Mouse (Mus musculus) stomach, postnatal 0 days (tissue): ENCODE measurements around the gene Birc3. TPM values are rescaled to one million over a fixed set of nuclear protein-coding genes. Genes with fewer than 3 reads are reported as not detected.
A peak's percentile ranks its signal among the peaks of the same experiment; 100 is the strongest.

ENCODE experiments used
- ATAC-seq: fragments of 200-750 bp; cut with Nextera tagmentation; 2 replicates; pipeline ENCODE4 v1.8.0; 2017; ENCODE audit not compliant: low FRiP score, low TSS enrichment
- DNase-seq: peaks from one replicate; pipeline ENCODE4 v3.0.0-alpha.2; 2016; ENCODE audit warnings: low spot score
- H3K27ac ChIP-seq: fragments of 300-500 bp; sonication (generic); replicated peaks from 2 replicates; pipeline ENCODE4 v1.5.1; 2014; ENCODE audit warnings: mild to moderate bottlenecking, control low read depth
- H3K27me3 ChIP-seq: fragments of 300-500 bp; sonication (generic); 2 replicates; pipeline ENCODE4 v1.6.1; 2014; ENCODE audit warnings: low read length; ENCODE audit not compliant: control insufficient read depth, insufficient read depth
- H3K36me3 ChIP-seq: fragments of 300-500 bp; sonication (generic); 2 replicates; pipeline ENCODE4 v1.6.1; 2014; ENCODE audit warnings: low read length, mixed read lengths; ENCODE audit not compliant: control insufficient read depth, insufficient read depth
- H3K4me1 ChIP-seq: fragments of 300-500 bp; sonication (generic); replicated peaks from 2 replicates; pipeline ENCODE4 v1.6.1; 2014; ENCODE audit warnings: antibody characterized with exemption; ENCODE audit not compliant: control insufficient read depth, insufficient read depth
- H3K4me2 ChIP-seq: fragments of 300-500 bp; sonication (generic); replicated peaks from 2 replicates; pipeline ENCODE4 v1.6.1; 2014; ENCODE audit warnings: low read depth, mild to moderate bottlenecking, control low read depth, moderate library complexity
- H3K4me3 ChIP-seq: fragments of 300-500 bp; sonication (generic); 2 replicates; pipeline ENCODE4 v1.5.1; 2014; ENCODE audit warnings: low read depth, low read length, control low read depth
- H3K9ac ChIP-seq: fragments of 300-500 bp; sonication (generic); 2 replicates; pipeline ENCODE4 v1.6.1; 2014; ENCODE audit warnings: mild to moderate bottlenecking, low read length, control low read depth, mixed read lengths
- H3K9me3 ChIP-seq: fragments of 300-500 bp; sonication (generic); 2 replicates; pipeline ENCODE4 v1.6.1; 2016; ENCODE audit warnings: low read length; ENCODE audit not compliant: control insufficient read depth
- CTCF ChIP-seq: IDR thresholded peaks from 2 replicates; pipeline ENCODE4 v1.5.1; 2016; ENCODE audit warnings: antibody characterized with exemption, low read depth, mild to moderate bottlenecking, moderate library complexity
- EP300 ChIP-seq: optimal IDR thresholded peaks from 2 replicates; pipeline ENCODE3; 2016; ENCODE audit warnings: antibody characterized with exemption
- WGBS: fragments of 180-500 bp; shearing (Covaris S2); extraction: QIAGEN DNeasy Blood & Tissue Kit; methylation state at CpG from one replicate; pipeline ENCODE4 v1.1.7; 2014; 5-methylcytosine and 5-hydroxymethylcytosine counted together
- polyA plus RNA-seq: library from polyadenylated mRNA; unstranded; fragments of >200 nt; fragmentation: Nextera tagmentation; extraction: Ambion mirVana; gene quantifications from 2 replicates; pipeline ENCODE4 v1.2.1, GENCODE M21; 2015

Birc3 gene
- polyA plus RNA-seq, 1 experiment from 2014 or later, result 5.2 TPM

- peak within 1 kb of the TSS; percentile 77 for H3K4me2 ChIP-seq
- under 1% methylated on average over 62 of the region's 68 CpGs for WGBS
- peak; percentile 99 for DNase-seq
- H3K4me3 ChIP-seq, result peak within 1 kb of the TSS; percentile 69
- peak within 1 kb of the TSS; percentile 98 for H3K27ac ChIP-seq
- peak; percentile 97 for ATAC-seq
- peak within 1 kb of the TSS; percentile 85 for H3K9ac ChIP-seq
- no peaks in the 10 kb centered on the region; the same call in 1 of the 2 replicates for H3K4me1 ChIP-seq
- H3K27me3 ChIP-seq, result no peaks in the 10 kb centered on the region
- H3K9me3 ChIP-seq, result no peaks in the 10 kb centered on the region
- TF ChIP-seq CTCF (peak; percentile 34), EP300 (no peak)
- H3K36me3 ChIP-seq, result peaks cover 6% of the 10 kb centered on the region
Observed at GRCm38 (mm10) chr9:7836905-7837805, 35.8 kb downstream of the Birc3 start, which contains the start of gene Birc2. Gene Birc2 (minus strand): TSS chr9:7837064.

GRCm38 (mm10) chr9:7836331-7836730 lies 36.7 kb downstream of the Birc3 start:
- under 1% methylated on average over 16 of the region's 16 CpGs for WGBS
- H3K36me3 ChIP-seq, result peaks cover 6% of the 10 kb centered on the region
- no peaks in the 10 kb centered on the region; the same call in 1 of the 2 replicates for H3K4me1 ChIP-seq
- DNase-seq (peak; percentile 59), ATAC-seq (0 out of 2 replicates have a peak, but pooled peaks have one; percentile 16)
- TF ChIP-seq CTCF (no peak; the same call in 1 of the 2 replicates), EP300 (no peak)
- no peaks in the 10 kb centered on the region for H3K27me3 ChIP-seq
- peak overlapping the region; percentile 69 for H3K4me3 ChIP-seq
- H3K27ac ChIP-seq, result peak overlapping the region; percentile 98
- peak overlapping the region; percentile 58 for H3K4me2 ChIP-seq
- peak overlapping the region; percentile 85 for H3K9ac ChIP-seq
- no peaks in the 10 kb centered on the region for H3K9me3 ChIP-seq

- 72% methylated on average over 1 of the region's 1 CpGs for WGBS
- Histone ChIP-seq H3K4me3 (no peak overlapping the region), H3K4me1 (no peaks in the 10 kb centered on the region; the same call in 1 of the 2 replicates), H3K9me3 (no peaks in the 10 kb centered on the region), H3K9ac (no peak overlapping the region), H3K27me3 (no peaks in the 10 kb centered on the region), H3K4me2 (no peak overlapping the region), H3K27ac (no peak overlapping the region), H3K36me3 (peaks cover 6% of the 10 kb centered on the region)
- ATAC-seq (no peak), DNase-seq (no peak)
- TF ChIP-seq EP300 (no peak), CTCF (no peak)
Observed at GRCm38 (mm10) chr9:7835302-7835701, 37.7 kb downstream of the Birc3 start.

DNA sequence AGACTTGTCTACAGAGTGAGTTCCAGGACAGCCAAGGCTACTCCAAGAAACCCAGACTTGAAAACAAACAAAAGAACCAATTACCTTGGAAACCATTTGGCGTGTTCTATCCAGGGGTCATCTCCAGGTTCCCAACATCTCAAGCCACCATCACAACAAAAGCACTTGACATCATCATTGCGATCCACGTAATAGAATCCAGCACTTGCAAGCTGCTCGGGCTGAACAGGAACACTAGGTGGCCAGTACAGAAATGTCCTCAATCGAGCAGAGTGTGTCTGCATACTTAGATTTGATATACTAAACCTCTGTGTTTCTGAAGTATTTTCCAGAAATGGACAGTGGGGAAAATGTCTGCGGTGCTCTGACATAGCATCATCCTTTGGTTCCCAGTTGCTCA lies 39.6 kb downstream of the Birc3 start:
- no peak for ATAC-seq
- no peak overlapping the region for H3K27ac ChIP-seq
- H3K36me3 ChIP-seq, result peaks cover 6% of the 10 kb centered on the region
- no peaks in the 10 kb centered on the region for H3K27me3 ChIP-seq
- H3K9me3 ChIP-seq, result no peaks in the 10 kb centered on the region
- 85% methylated on average over 6 of the region's 6 CpGs for WGBS
- TF ChIP-seq EP300 (no peak), CTCF (0 out of 2 replicates have a peak, but pooled peaks have one; percentile 9)
- peaks cover 5% of the 10 kb centered on the region for H3K4me1 ChIP-seq
- no peak overlapping the region for H3K9ac ChIP-seq
- H3K4me3 ChIP-seq, result no peak overlapping the region
- no peak overlapping the region for H3K4me2 ChIP-seq
- DNase-seq, result no peak

DNA sequence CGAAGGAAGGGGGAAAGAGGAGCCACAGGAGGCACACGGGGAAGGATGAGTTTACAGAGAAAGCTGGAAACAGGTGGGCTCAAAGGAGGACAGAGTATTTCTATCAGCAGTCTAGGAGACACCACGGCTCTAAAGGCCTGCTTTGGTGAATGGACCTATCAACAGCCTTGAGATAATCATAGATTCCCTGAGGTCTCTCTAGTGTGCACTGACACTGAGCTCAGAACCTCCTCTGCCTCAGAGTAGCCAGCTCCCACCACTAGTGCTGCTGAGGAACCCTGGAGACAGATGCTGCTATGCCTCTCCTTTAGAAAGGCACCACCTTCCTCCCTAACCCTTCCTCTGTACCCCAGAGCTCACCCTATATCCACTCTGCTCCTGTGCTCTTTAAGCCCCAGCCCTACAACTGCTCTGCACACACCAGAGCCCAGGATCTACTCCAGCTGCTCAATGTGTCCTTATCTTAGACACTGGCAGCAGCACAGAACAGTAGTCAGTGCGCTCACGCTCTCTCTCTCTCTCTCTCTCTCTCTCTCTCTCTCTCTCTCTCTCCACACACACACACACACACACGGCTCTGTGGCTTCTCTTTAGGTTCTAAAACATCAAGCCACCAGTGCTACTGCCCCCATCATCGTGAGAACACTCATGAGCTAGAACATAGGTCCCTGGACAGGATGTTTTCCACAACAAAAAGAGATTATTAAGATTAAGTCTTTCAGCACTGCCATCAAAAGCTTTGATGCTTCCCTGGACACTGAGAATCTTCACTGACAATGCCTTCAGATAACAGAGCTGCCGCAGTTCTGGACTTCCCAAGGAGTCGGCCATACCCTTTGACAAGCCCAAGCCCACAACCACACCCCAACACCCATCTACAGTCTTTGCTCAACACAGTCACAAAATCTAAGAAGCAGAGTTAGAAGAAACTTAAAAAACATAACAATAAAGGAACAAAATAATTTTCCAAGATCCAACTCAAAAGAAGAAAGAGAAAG lies 43.2 kb downstream of the Birc3 start:
- Histone ChIP-seq H3K9ac (no peak overlapping the region), H3K36me3 (peaks cover 6% of the 10 kb centered on the region), H3K4me3 (no peak overlapping the region), H3K4me1 (peaks cover 5% of the 10 kb centered on the region), H3K4me2 (no peak overlapping the region), H3K27me3 (no peaks in the 10 kb centered on the region), H3K9me3 (no peaks in the 10 kb centered on the region), H3K27ac (no peak overlapping the region)
- no peak for TF ChIP-seq EP300
- no peak for TF ChIP-seq CTCF
- ATAC-seq (no peak), DNase-seq (no peak)
- WGBS, result 71% methylated on average over 9 of the region's 9 CpGs
